In genomic region chr11:51703379-51703998, GRCm38 (mm10) we compare ENCODE assay signal across 8 mouse cellular contexts. TPM values are rescaled to one million over a fixed set of nuclear protein-coding genes. Genes with fewer than 3 reads are reported as not detected.
DNase-seq lines count a peak whose midpoint lies in the region; ATAC-seq and TF ChIP-seq lines count a peak whose summit lies in the region.

No protein-coding gene starts in this region.

- H3K4me1 ChIP-seq in forebrain, embryonic 10.5 days, result no peaks in the 10 kb centered on the region; the same call in 1 of the 2 replicates
- H3K4me1 ChIP-seq in forebrain, postnatal 0 days (ENCODE audit: insufficient read depth), result no peaks in the 10 kb centered on the region
- no peaks in the 10 kb centered on the region for H3K4me1 ChIP-seq in midbrain, embryonic 14.5 days (ENCODE audit: control insufficient read depth, insufficient read depth, low read length)
- H3K4me1 ChIP-seq in midbrain, embryonic 13.5 days (replicated peaks), result no peaks in the 10 kb centered on the region
- no peaks in the 10 kb centered on the region for H3K4me1 ChIP-seq in embryonic facial prominence, embryonic 14.5 days (ENCODE audit: control insufficient read depth, insufficient read depth, low read length)
- H3K4me1 ChIP-seq in olfactory bulb, adult 2 months (ENCODE audit: control insufficient read depth, insufficient read depth, low read length), result no peaks in the 10 kb centered on the region

- H3K9me3 ChIP-seq in forebrain, embryonic 10.5 days, result no peaks in the 10 kb centered on the region
- no peaks in the 10 kb centered on the region for H3K9me3 ChIP-seq in forebrain, postnatal 0 days (ENCODE audit: low read length)
- no peaks in the 10 kb centered on the region for H3K9me3 ChIP-seq in midbrain, embryonic 14.5 days (ENCODE audit: control insufficient read depth, low read length)
- no peaks in the 10 kb centered on the region for H3K9me3 ChIP-seq in midbrain, embryonic 13.5 days
- H3K9me3 ChIP-seq in embryonic facial prominence, embryonic 14.5 days (ENCODE audit: control insufficient read depth, low read length), result no peaks in the 10 kb centered on the region

- no peak for TF ChIP-seq CTCF in forebrain, postnatal 0 days (IDR thresholded peaks at IDR 0.05; ENCODE audit: low read depth)
- 0 out of 2 replicates have a peak, but pooled peaks have one; percentile 36 for TF ChIP-seq CTCF in olfactory bulb, adult 2 months (IDR thresholded peaks at IDR 0.05; ENCODE audit: insufficient read depth, low read depth, low read length)

- no peak overlapping the region for H3K9ac ChIP-seq in forebrain, postnatal 0 days
- no peak overlapping the region for H3K9ac ChIP-seq in midbrain, embryonic 14.5 days (replicated peaks; ENCODE audit: low read length)
- H3K9ac ChIP-seq in midbrain, embryonic 13.5 days (replicated peaks), result no peak overlapping the region
- no peak overlapping the region for H3K9ac ChIP-seq in embryonic facial prominence, embryonic 14.5 days (ENCODE audit: low read depth, low read length)

- no peak overlapping the region for H3K27ac ChIP-seq in forebrain, embryonic 10.5 days
- H3K27ac ChIP-seq in forebrain, postnatal 0 days (ENCODE audit: low read depth, low read length), result no peak overlapping the region
- no peak overlapping the region for H3K27ac ChIP-seq in midbrain, embryonic 14.5 days (replicated peaks; ENCODE audit: low read depth, low read length)
- H3K27ac ChIP-seq in midbrain, embryonic 13.5 days, result no peak overlapping the region
- no peak overlapping the region for H3K27ac ChIP-seq in embryonic facial prominence, embryonic 14.5 days (replicated peaks; ENCODE audit: low read depth, low read length)
- no peak overlapping the region for H3K27ac ChIP-seq in olfactory bulb, adult 2 months (ENCODE audit: insufficient read depth, low read depth, low read length)

- ATAC-seq in forebrain, postnatal 0 days, result no peak
- no peak for ATAC-seq in midbrain, embryonic 14.5 days (ENCODE audit: low FRiP score, low TSS enrichment)
- ATAC-seq in midbrain, embryonic 13.5 days, result no peak
- no peak for ATAC-seq in embryonic facial prominence, embryonic 14.5 days (ENCODE audit: low read depth)

- WGBS in forebrain, embryonic 10.5 days, result 68% methylated on average over 10 of the region's 10 CpGs
- WGBS in forebrain, postnatal 0 days, result 68% methylated on average over 10 of the region's 10 CpGs
- 60% methylated on average over 10 of the region's 10 CpGs for WGBS in midbrain, embryonic 14.5 days
- WGBS in midbrain, embryonic 13.5 days, result 65% methylated on average over 10 of the region's 10 CpGs
- WGBS in embryonic facial prominence, embryonic 14.5 days, result 68% methylated on average over 10 of the region's 10 CpGs
- 53% methylated on average over 10 of the region's 10 CpGs for WGBS in olfactory bulb, adult 2 months

- peak; percentile 22 for DNase-seq in forebrain, embryonic 10.5 days (ENCODE audit: extremely low spot score, low spot score)
- no peak for DNase-seq in forebrain, postnatal 0 days
- DNase-seq in midbrain, embryonic 14.5 days, result peak; percentile 36
- DNase-seq in embryonic facial prominence, embryonic 14.5 days (ENCODE audit: low spot score), result peak; percentile 16
- DNase-seq in layer of hippocampus, adult 9-10 months (ENCODE audit: low spot score), result no peak
- DNase-seq in left cerebral cortex, adult 8-10 months (ENCODE audit: low spot score in 2 of 2), result no peak

- H3K36me3 ChIP-seq in forebrain, embryonic 10.5 days (replicated peaks), result peaks cover 94% of the 10 kb centered on the region
- peaks cover 73% of the 10 kb centered on the region for H3K36me3 ChIP-seq in forebrain, postnatal 0 days (ENCODE audit: insufficient read depth)
- H3K36me3 ChIP-seq in midbrain, embryonic 14.5 days (ENCODE audit: control insufficient read depth, insufficient read depth, low read length), result peaks cover 88% of the 10 kb centered on the region
- peaks cover 84% of the 10 kb centered on the region for H3K36me3 ChIP-seq in midbrain, embryonic 13.5 days
- peaks cover 93% of the 10 kb centered on the region for H3K36me3 ChIP-seq in embryonic facial prominence, embryonic 14.5 days (ENCODE audit: control insufficient read depth, insufficient read depth, low read length)

- TF ChIP-seq POLR2A in olfactory bulb, adult 2 months (IDR thresholded peaks at IDR 0.05; ENCODE audit: insufficient read depth, low read depth, low read length), result no peak

- no peak overlapping the region for H3K4me3 ChIP-seq in forebrain, embryonic 10.5 days
- no peak overlapping the region for H3K4me3 ChIP-seq in forebrain, postnatal 0 days (ENCODE audit: low read depth, low read length)
- no peak overlapping the region for H3K4me3 ChIP-seq in midbrain, embryonic 14.5 days (replicated peaks; ENCODE audit: low read depth, low read length)
- no peak overlapping the region for H3K4me3 ChIP-seq in midbrain, embryonic 13.5 days (replicated peaks)
- H3K4me3 ChIP-seq in embryonic facial prominence, embryonic 14.5 days (ENCODE audit: low read depth, low read length), result no peak overlapping the region
- H3K4me3 ChIP-seq in olfactory bulb, adult 2 months (ENCODE audit: insufficient read depth, low read depth, low read length), result no peak overlapping the region

- no peak overlapping the region for H3K4me2 ChIP-seq in forebrain, postnatal 0 days (ENCODE audit: low read depth)
- H3K4me2 ChIP-seq in midbrain, embryonic 14.5 days (ENCODE audit: low read length), result no peak overlapping the region
- H3K4me2 ChIP-seq in midbrain, embryonic 13.5 days (replicated peaks), result no peak overlapping the region
- no peak overlapping the region for H3K4me2 ChIP-seq in embryonic facial prominence, embryonic 14.5 days (ENCODE audit: low read depth, low read length)

- no peaks in the 10 kb centered on the region for H3K27me3 ChIP-seq in forebrain, embryonic 10.5 days (ENCODE audit: poor library complexity, severe bottlenecking)
- H3K27me3 ChIP-seq in forebrain, postnatal 0 days (ENCODE audit: insufficient read depth, low read length), result no peaks in the 10 kb centered on the region
- no peaks in the 10 kb centered on the region for H3K27me3 ChIP-seq in midbrain, embryonic 14.5 days (ENCODE audit: control insufficient read depth, insufficient read depth, low read length)
- H3K27me3 ChIP-seq in midbrain, embryonic 13.5 days, result no peaks in the 10 kb centered on the region
- H3K27me3 ChIP-seq in embryonic facial prominence, embryonic 14.5 days (replicated peaks; ENCODE audit: control insufficient read depth, insufficient read depth, low read length), result no peaks in the 10 kb centered on the region

RNA-seq across cellular contexts. Expression of gene 0610009B22Rik, which starts 14.8 kb away (rescaled TPM):
- 78.4 and 78.7 TPM in 2 replicates for polyA plus RNA-seq in forebrain, embryonic 10.5 days (2016; fragmentation: Nextera tagmentation; extraction: Ambion mirVana)
- total RNA-seq in forebrain, postnatal 0 days (2014; rRNA removed), result 32.5 and 40.9 TPM in 2 replicates
- 78.7 and 81.4 TPM in 2 replicates for polyA plus RNA-seq in forebrain, postnatal 0 days (2015; fragmentation: Nextera tagmentation; extraction: Ambion mirVana)
- 110 and 116 TPM in 2 replicates for polyA plus RNA-seq in midbrain, embryonic 14.5 days (2014; fragmentation: Nextera tagmentation; extraction: Ambion mirVana)
- 115 and 117 TPM in 2 replicates for polyA plus RNA-seq in midbrain, embryonic 13.5 days (2015; fragmentation: Nextera tagmentation; extraction: Ambion mirVana)
- polyA plus RNA-seq in embryonic facial prominence, embryonic 14.5 days (2014; fragmentation: Nextera tagmentation; extraction: Ambion mirVana), result 77.5 and 82.9 TPM in 2 replicates
- not detected in 2 replicates for polyA plus RNA-seq in olfactory bulb, adult 2 months (2012; ENCODE audit: insufficient read depth, insufficient read length, low replicate concordance, missing spikeins)
- total RNA-seq in left cerebral cortex, adult 8-10 months (2022), result 10 to 100 TPM; 30.0 to 34.7 (median 33.3) TPM

RNA-seq across cellular contexts. Expression of gene D930048N14Rik, which starts 52.7 kb away (rescaled TPM):
- polyA plus RNA-seq in forebrain, embryonic 10.5 days (2016; fragmentation: Nextera tagmentation; extraction: Ambion mirVana), result 1.6 and 2.0 TPM in 2 replicates
- total RNA-seq in forebrain, postnatal 0 days (2014; rRNA removed), result 0.85 and 1.1 TPM in 2 replicates
- polyA plus RNA-seq in forebrain, postnatal 0 days (2015; fragmentation: Nextera tagmentation; extraction: Ambion mirVana), result 0.39 and 0.46 TPM in 2 replicates
- polyA plus RNA-seq in midbrain, embryonic 14.5 days (2014; fragmentation: Nextera tagmentation; extraction: Ambion mirVana), result 0.85 and 1.00 TPM in 2 replicates
- polyA plus RNA-seq in midbrain, embryonic 13.5 days (2015; fragmentation: Nextera tagmentation; extraction: Ambion mirVana), result 0.22 and 0.26 TPM in 2 replicates
- polyA plus RNA-seq in embryonic facial prominence, embryonic 14.5 days (2014; fragmentation: Nextera tagmentation; extraction: Ambion mirVana), result 2.8 and 3.3 TPM in 2 replicates
- not detected in 2 replicates for polyA plus RNA-seq in olfactory bulb, adult 2 months (2012; ENCODE audit: insufficient read depth, insufficient read length, low replicate concordance, missing spikeins)
- 1 to 10 TPM; 1.6 to 2.8 (median 2.6) TPM for total RNA-seq in left cerebral cortex, adult 8-10 months (2022)

RNA-seq across cellular contexts. Expression of gene N4bp3, which starts 52.8 kb away (rescaled TPM):
- polyA plus RNA-seq in forebrain, embryonic 10.5 days (2016; fragmentation: Nextera tagmentation; extraction: Ambion mirVana), result 19.4 and 21.1 TPM in 2 replicates
- 23.4 and 26.4 TPM in 2 replicates for total RNA-seq in forebrain, postnatal 0 days (2014; rRNA removed)
- polyA plus RNA-seq in forebrain, postnatal 0 days (2015; fragmentation: Nextera tagmentation; extraction: Ambion mirVana), result 17.3 and 17.9 TPM in 2 replicates
- polyA plus RNA-seq in midbrain, embryonic 14.5 days (2014; fragmentation: Nextera tagmentation; extraction: Ambion mirVana), result 11.6 and 15.2 TPM in 2 replicates
- polyA plus RNA-seq in midbrain, embryonic 13.5 days (2015; fragmentation: Nextera tagmentation; extraction: Ambion mirVana), result 8.0 and 8.3 TPM in 2 replicates
- polyA plus RNA-seq in embryonic facial prominence, embryonic 14.5 days (2014; fragmentation: Nextera tagmentation; extraction: Ambion mirVana), result 32.1 and 37.8 TPM in 2 replicates
- not detected in 2 replicates for polyA plus RNA-seq in olfactory bulb, adult 2 months (2012; ENCODE audit: insufficient read depth, insufficient read length, low replicate concordance, missing spikeins)
- total RNA-seq in left cerebral cortex, adult 8-10 months (2022), result 10 to 100 TPM; 15.5 to 17.2 (median 16.7) TPM

RNA-seq across cellular contexts. Expression of gene Sec24a, which starts 59.9 kb away (rescaled TPM):
- polyA plus RNA-seq in forebrain, embryonic 10.5 days (2016; fragmentation: Nextera tagmentation; extraction: Ambion mirVana), result 12.8 and 14.0 TPM in 2 replicates
- total RNA-seq in forebrain, postnatal 0 days (2014; rRNA removed), result 9.7 and 12.6 TPM in 2 replicates
- polyA plus RNA-seq in forebrain, postnatal 0 days (2015; fragmentation: Nextera tagmentation; extraction: Ambion mirVana), result 5.2 and 9.3 TPM in 2 replicates
- polyA plus RNA-seq in midbrain, embryonic 14.5 days (2014; fragmentation: Nextera tagmentation; extraction: Ambion mirVana), result 15.0 and 16.9 TPM in 2 replicates
- 13.8 and 14.9 TPM in 2 replicates for polyA plus RNA-seq in midbrain, embryonic 13.5 days (2015; fragmentation: Nextera tagmentation; extraction: Ambion mirVana)
- 17.1 and 17.7 TPM in 2 replicates for polyA plus RNA-seq in embryonic facial prominence, embryonic 14.5 days (2014; fragmentation: Nextera tagmentation; extraction: Ambion mirVana)
- not detected in 2 replicates for polyA plus RNA-seq in olfactory bulb, adult 2 months (2012; ENCODE audit: insufficient read depth, insufficient read length, low replicate concordance, missing spikeins)
- total RNA-seq in left cerebral cortex, adult 8-10 months (2022), result 10 to 100 TPM; 19.1 to 21.9 (median 19.8) TPM

RNA-seq across cellular contexts. Expression of gene Sar1b, which starts 60.0 kb away (rescaled TPM):
- polyA plus RNA-seq in forebrain, embryonic 10.5 days (2016; fragmentation: Nextera tagmentation; extraction: Ambion mirVana), result 112 and 114 TPM in 2 replicates
- total RNA-seq in forebrain, postnatal 0 days (2014; rRNA removed), result 114 and 147 TPM in 2 replicates
- polyA plus RNA-seq in forebrain, postnatal 0 days (2015; fragmentation: Nextera tagmentation; extraction: Ambion mirVana), result 221 and 234 TPM in 2 replicates
- polyA plus RNA-seq in midbrain, embryonic 14.5 days (2014; fragmentation: Nextera tagmentation; extraction: Ambion mirVana), result 188 and 211 TPM in 2 replicates
- polyA plus RNA-seq in midbrain, embryonic 13.5 days (2015; fragmentation: Nextera tagmentation; extraction: Ambion mirVana), result 150 and 167 TPM in 2 replicates
- 112 and 113 TPM in 2 replicates for polyA plus RNA-seq in embryonic facial prominence, embryonic 14.5 days (2014; fragmentation: Nextera tagmentation; extraction: Ambion mirVana)
- polyA plus RNA-seq in olfactory bulb, adult 2 months (2012; ENCODE audit: insufficient read depth, insufficient read length, low replicate concordance, missing spikeins), result not detected in 2 replicates
- total RNA-seq in left cerebral cortex, adult 8-10 months (2022), result 10 to 100 TPM; 63.7 to 73.2 (median 67.6) TPM

Comparison
In these comparisons a context has a peak if more than half of its experiments do, and no peak if none do; other contexts are left out.
1. DNase-seq: peak in forebrain, embryonic 10.5 days (single experiment), midbrain, embryonic 14.5 days (single experiment) and embryonic facial prominence, embryonic 14.5 days (single experiment); none in forebrain, postnatal 0 days (single experiment), layer of hippocampus, adult 9-10 months (single experiment) and left cerebral cortex, adult 8-10 months (0 of 2).
2. RNA of gene 0610009B22Rik, which starts 14.8 kb away (polyA plus RNA-seq): 110 to 116 TPM in midbrain, embryonic 14.5 days, 115 to 117 TPM in midbrain, embryonic 13.5 days, 77.5 to 82.9 TPM in embryonic facial prominence, embryonic 14.5 days, 78.7 to 81.4 TPM in forebrain, postnatal 0 days and 78.4 to 78.7 TPM in forebrain, embryonic 10.5 days; not detected in olfactory bulb, adult 2 months; every median in the first group is over 10 times any median in the second.